10 mouse cellular contexts compared by ENCODE assay signal in genomic region chr12:32208951-32209350, GRCm38 (mm10). TPM values are rescaled to one million over a fixed set of nuclear protein-coding genes. Genes with fewer than 3 reads are reported as not detected.
A peak's percentile ranks its signal among the peaks of the same experiment; 100 is the strongest.
DNase-seq lines count a peak whose midpoint lies in the region; ATAC-seq lines count a peak whose summit lies in the region.
"Had no signal": no experiment of that assay in that cellular context is flagged by ENCODE, and none has a peak within 500 bp of the region (broad histone marks: within the 10 kb centered on the region; RNA-seq: fewer than 3 reads in every experiment).

No protein-coding gene starts in this region.

- H3K4me3 ChIP-seq in lung, embryonic 16.5 days (ENCODE audit: low read length) = peak overlapping the region; percentile 35
- H3K4me3 ChIP-seq in intestine, embryonic 14.5 days (ENCODE audit: low read depth, low read length) = no peak overlapping the region
- no peak overlapping the region for H3K4me3 ChIP-seq in stomach, embryonic 14.5 days (ENCODE audit: low read depth, low read length)

- H3K9ac ChIP-seq in lung, embryonic 16.5 days (ENCODE audit: low read length) = no peak overlapping the region; the same call in 1 of the 2 replicates
- H3K9ac ChIP-seq in intestine, embryonic 14.5 days (ENCODE audit: low read length) = no peak overlapping the region
- H3K9ac ChIP-seq in stomach, embryonic 14.5 days (replicated peaks; ENCODE audit: low read depth, low read length) = no peak overlapping the region

- H3K27me3 ChIP-seq in lung, embryonic 16.5 days (ENCODE audit: control insufficient read depth, insufficient read depth, low read depth, low read length) = no peaks in the 10 kb centered on the region
- H3K27me3 ChIP-seq in intestine, embryonic 14.5 days (replicated peaks; ENCODE audit: control insufficient read depth, insufficient read depth, low read length) = no peaks in the 10 kb centered on the region
- no peaks in the 10 kb centered on the region for H3K27me3 ChIP-seq in stomach, embryonic 14.5 days (ENCODE audit: control insufficient read depth, insufficient read depth, low read length)

- H3K27ac ChIP-seq in lung, embryonic 16.5 days (ENCODE audit: low read length) = peak overlapping the region; percentile 61
- no peak overlapping the region; the same call in 1 of the 2 replicates for H3K27ac ChIP-seq in intestine, embryonic 14.5 days (ENCODE audit: low read depth)
- H3K27ac ChIP-seq in stomach, embryonic 14.5 days (ENCODE audit: low read length) = no peak overlapping the region

- H3K36me3 ChIP-seq in lung, embryonic 16.5 days (ENCODE audit: control insufficient read depth, insufficient read depth, low read length) = no peaks in the 10 kb centered on the region
- H3K36me3 ChIP-seq in intestine, embryonic 14.5 days (ENCODE audit: control insufficient read depth, insufficient read depth, low read length) = no peaks in the 10 kb centered on the region
- no peaks in the 10 kb centered on the region for H3K36me3 ChIP-seq in stomach, embryonic 14.5 days (ENCODE audit: control insufficient read depth, insufficient read depth, low read length)

- no peaks in the 10 kb centered on the region for H3K4me1 ChIP-seq in lung, embryonic 16.5 days (replicated peaks; ENCODE audit: control insufficient read depth, insufficient read depth, low read length)
- H3K4me1 ChIP-seq in intestine, embryonic 14.5 days (replicated peaks; ENCODE audit: control insufficient read depth, insufficient read depth, low read length) = no peaks in the 10 kb centered on the region; the same call in 1 of the 2 replicates
- no peaks in the 10 kb centered on the region for H3K4me1 ChIP-seq in stomach, embryonic 14.5 days (ENCODE audit: control insufficient read depth, insufficient read depth, low read length)

- 57% methylated on average over 2 of the region's 2 CpGs for WGBS in lung, embryonic 16.5 days
- WGBS in intestine, embryonic 14.5 days = 66% methylated on average over 2 of the region's 2 CpGs
- WGBS in stomach, embryonic 14.5 days = 47% methylated on average over 2 of the region's 2 CpGs

- peak; percentile 8 for DNase-seq in adrenal gland, postnatal 14 days
- no peak for DNase-seq in adrenal gland, postnatal 25 days
- no peak for DNase-seq in lung, postnatal 10 days
- DNase-seq in intestine, embryonic 14.5 days (ENCODE audit: low spot score) = no peak
- no peak for DNase-seq in layer of hippocampus, adult 9-11 months
- no peak for DNase-seq in left cerebral cortex, adult 8-10 months (ENCODE audit: low spot score in 2 of 2)
- DNase-seq: embryo, embryonic 11 days; right cerebral cortex, postnatal 4 days had no signal

- no peaks in the 10 kb centered on the region for H3K9me3 ChIP-seq in lung, embryonic 16.5 days (ENCODE audit: control insufficient read depth, low read length)
- H3K9me3 ChIP-seq in intestine, embryonic 14.5 days (ENCODE audit: control insufficient read depth, low read length) = no peaks in the 10 kb centered on the region
- H3K9me3 ChIP-seq in stomach, embryonic 14.5 days (ENCODE audit: control insufficient read depth, low read depth, low read length) = no peaks in the 10 kb centered on the region

- H3K4me2 ChIP-seq in lung, embryonic 16.5 days (ENCODE audit: low read depth, low read length) = peak overlapping the region; percentile 51
- H3K4me2 ChIP-seq in intestine, embryonic 14.5 days (ENCODE audit: low read length) = peak overlapping the region; percentile 38
- H3K4me2 ChIP-seq in stomach, embryonic 14.5 days (replicated peaks; ENCODE audit: low read depth, low read length) = peak overlapping the region; percentile 7; the same call in 1 of the 2 replicates

- peak; percentile 58; the same call in 1 of the 2 replicates for ATAC-seq in lung, embryonic 16.5 days (ENCODE audit: low read depth)
- ATAC-seq in intestine, embryonic 14.5 days (replicated peaks; ENCODE audit: low FRiP score, low TSS enrichment, low read depth) = no peak
- no peak for ATAC-seq in stomach, embryonic 14.5 days (ENCODE audit: insufficient number of reproducible peaks, insufficient read depth, low FRiP score, low read depth)

RNA-seq across cellular contexts. Expression of gene Pik3cg, which starts 0.5 kb away (rescaled TPM):
- 1.9 and 6.2 TPM in 2 replicates for total RNA-seq in adrenal gland, postnatal 14 days (2021)
- 1.1 and 2.4 TPM in 2 replicates for total RNA-seq in adrenal gland, postnatal 25 days (2021)
- polyA plus RNA-seq in lung, embryonic 16.5 days (2015; fragmentation: Nextera tagmentation; extraction: Ambion mirVana) = 3.2 and 3.8 TPM in 2 replicates
- polyA plus RNA-seq in intestine, embryonic 14.5 days (2014; fragmentation: Nextera tagmentation; extraction: Ambion mirVana) = 2.9 and 3.7 TPM in 2 replicates
- 3.9 and 4.0 TPM in 2 replicates for polyA plus RNA-seq in stomach, embryonic 14.5 days (2014; fragmentation: Nextera tagmentation; extraction: Ambion mirVana)
- 1 to 10 TPM; 4.0 to 6.9 (median 5.1) TPM for total RNA-seq in left cerebral cortex, adult 8-10 months (2022)
